Mouse (Mus musculus) E14TG2a.4 (cell line): ENCODE measurements around the gene Stxbp5l.

Experiments used
- CTCF ChIP-seq: conservative IDR thresholded peaks from 2 replicates; pipeline ENCODE4 v1.5.1; 2014; ENCODE audit warnings: low read length
- NANOG ChIP-seq: IDR thresholded peaks from 2 replicates; pipeline ENCODE4 v1.6.1; 2014; ENCODE audit warnings: borderline replicate concordance, low read length, mixed read lengths

DNA sequence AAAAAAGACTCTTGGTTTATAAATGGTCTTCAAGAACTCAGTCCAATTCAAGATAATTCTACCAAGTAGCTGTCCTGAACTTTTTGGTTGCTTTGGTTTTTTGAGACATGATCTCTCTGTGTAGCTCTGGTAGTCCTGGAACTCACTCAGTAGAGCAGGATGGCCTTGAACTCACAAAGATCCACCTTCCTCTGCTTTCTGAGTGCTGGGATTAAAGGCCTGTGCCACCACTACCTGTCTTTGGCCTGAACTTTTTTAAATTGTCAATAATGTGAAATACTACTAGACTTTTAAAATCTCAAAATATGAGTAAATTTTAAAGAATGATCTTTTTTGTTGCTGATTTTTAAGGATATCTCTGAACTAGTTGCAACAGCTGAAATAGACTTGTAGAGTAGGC, 176.0 kb downstream of the Stxbp5l start:
- TF ChIP-seq CTCF = no peak
- no peak for TF ChIP-seq NANOG
